Mouse (Mus musculus): ENCODE results near the gene Ubb. TPM values are rescaled to one million over a fixed set of nuclear protein-coding genes. Genes with fewer than 3 reads are reported as not detected.

Ubb gene
- polyA plus RNA-seq, 1 experiment from 2014 or later = 4,689 TPM

DNA sequence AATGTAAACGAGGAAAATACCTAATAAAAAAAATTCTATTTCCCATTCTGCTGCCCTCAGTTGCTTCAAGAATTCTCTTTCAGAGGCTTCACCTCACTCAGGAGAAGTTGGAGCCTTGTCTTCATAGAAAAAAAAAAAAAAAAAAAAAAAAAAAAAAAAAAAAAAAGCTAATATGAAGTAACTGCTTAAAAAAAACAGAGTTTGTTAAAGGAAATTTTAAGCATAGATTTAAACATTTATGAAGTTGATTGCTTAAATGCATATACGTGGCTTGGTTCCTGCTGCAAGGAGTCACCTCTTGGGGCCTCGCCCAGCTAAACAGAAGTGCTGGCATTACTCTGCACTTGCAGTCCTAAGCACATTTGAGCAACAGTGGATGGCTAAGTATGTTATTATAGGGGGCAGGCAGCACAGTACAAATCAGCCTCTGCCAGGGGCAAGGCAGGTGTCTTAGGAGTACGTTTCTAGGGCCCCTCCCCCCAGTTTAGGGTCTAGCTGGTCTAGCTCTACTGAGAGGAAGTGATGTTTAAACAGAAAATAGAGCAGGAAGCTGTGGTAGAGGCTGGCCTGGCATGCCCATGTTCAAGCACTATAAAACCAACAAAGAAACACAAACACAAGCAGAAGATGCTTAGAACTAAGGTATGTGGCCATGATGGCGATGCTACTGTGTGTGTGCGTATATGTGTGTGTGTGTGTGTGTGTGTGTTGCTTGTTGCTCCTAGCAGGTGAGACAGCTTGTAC, 23.2 kb downstream of the Ubb start, which contains the start of gene Trpv2:
TSS of gene Trpv2 (plus strand) at position 528 of the 744 bp plus-strand sequence.
- ATAC-seq (replicated peaks) = no peak
- peak within 1 kb of the TSS; percentile 47 for H3K4me3 ChIP-seq
- WGBS = 81% methylated on average over 6 of the region's 6 CpGs
- H3K9ac ChIP-seq = no peak within 1 kb of the TSS
- H3K27ac ChIP-seq = peak within 1 kb of the TSS; percentile 80
- no peaks in the 10 kb centered on the region for H3K36me3 ChIP-seq (replicated peaks)
- peaks cover 14% of the 10 kb centered on the region for H3K4me1 ChIP-seq
- peak within 1 kb of the TSS; percentile 86 for H3K4me2 ChIP-seq
- no peaks in the 10 kb centered on the region for H3K27me3 ChIP-seq (replicated peaks)
- H3K9me3 ChIP-seq = no peaks in the 10 kb centered on the region

DNA sequence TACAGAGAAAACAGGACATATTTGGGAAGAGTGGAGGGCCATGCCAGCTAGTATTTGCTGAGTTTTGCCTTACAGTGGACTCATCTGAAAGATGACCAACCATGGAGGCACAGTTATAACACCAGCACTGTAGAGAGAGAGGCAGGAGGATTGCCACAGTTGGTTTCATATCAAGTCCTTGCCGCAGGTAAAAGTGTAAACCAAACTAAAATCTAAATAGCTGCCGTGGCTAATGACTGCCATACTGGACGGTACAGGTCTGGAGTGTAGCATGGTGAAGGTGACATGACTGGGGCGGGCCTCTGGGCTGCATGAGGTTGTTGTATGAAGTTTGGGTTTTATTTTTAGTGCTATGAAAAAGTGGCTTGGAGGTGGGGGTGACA, 23.7 kb downstream of the Ubb start:
- no peak overlapping the region for H3K9ac ChIP-seq
- H3K9me3 ChIP-seq = no peaks in the 10 kb centered on the region
- H3K27ac ChIP-seq = 0 out of 2 replicates have a peak overlapping the region, but pooled peaks have one; percentile 80
- H3K27me3 ChIP-seq (replicated peaks) = no peaks in the 10 kb centered on the region
- no peak overlapping the region for H3K4me3 ChIP-seq
- 88% methylated on average over 4 of the region's 4 CpGs for WGBS
- ATAC-seq (replicated peaks) = no peak
- peaks cover 14% of the 10 kb centered on the region for H3K4me1 ChIP-seq
- no peaks in the 10 kb centered on the region for H3K36me3 ChIP-seq (replicated peaks)
- H3K4me2 ChIP-seq = no peak overlapping the region

DNA sequence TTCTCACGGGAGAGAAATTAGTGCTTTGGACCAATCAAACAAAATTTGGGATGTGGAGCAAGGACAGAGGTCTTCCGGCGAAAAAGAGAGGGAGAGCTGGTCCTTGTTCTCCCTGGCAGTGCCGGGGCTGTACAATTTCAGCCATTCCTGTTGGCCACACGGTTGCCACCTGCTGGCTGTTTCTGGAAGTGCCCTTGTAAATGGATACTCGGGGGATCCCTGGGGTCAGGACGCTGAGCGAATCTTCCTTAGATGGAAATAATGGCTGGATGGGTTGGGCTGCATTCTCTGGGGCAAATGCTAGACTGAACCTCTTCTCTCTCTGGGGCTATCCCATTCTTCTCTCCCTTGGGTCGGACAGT, 24.3 kb downstream of the Ubb start:
- H3K27ac ChIP-seq = peak overlapping the region; percentile 80
- 3% methylated on average over 9 of the region's 9 CpGs for WGBS
- no peaks in the 10 kb centered on the region for H3K36me3 ChIP-seq (replicated peaks)

DNA sequence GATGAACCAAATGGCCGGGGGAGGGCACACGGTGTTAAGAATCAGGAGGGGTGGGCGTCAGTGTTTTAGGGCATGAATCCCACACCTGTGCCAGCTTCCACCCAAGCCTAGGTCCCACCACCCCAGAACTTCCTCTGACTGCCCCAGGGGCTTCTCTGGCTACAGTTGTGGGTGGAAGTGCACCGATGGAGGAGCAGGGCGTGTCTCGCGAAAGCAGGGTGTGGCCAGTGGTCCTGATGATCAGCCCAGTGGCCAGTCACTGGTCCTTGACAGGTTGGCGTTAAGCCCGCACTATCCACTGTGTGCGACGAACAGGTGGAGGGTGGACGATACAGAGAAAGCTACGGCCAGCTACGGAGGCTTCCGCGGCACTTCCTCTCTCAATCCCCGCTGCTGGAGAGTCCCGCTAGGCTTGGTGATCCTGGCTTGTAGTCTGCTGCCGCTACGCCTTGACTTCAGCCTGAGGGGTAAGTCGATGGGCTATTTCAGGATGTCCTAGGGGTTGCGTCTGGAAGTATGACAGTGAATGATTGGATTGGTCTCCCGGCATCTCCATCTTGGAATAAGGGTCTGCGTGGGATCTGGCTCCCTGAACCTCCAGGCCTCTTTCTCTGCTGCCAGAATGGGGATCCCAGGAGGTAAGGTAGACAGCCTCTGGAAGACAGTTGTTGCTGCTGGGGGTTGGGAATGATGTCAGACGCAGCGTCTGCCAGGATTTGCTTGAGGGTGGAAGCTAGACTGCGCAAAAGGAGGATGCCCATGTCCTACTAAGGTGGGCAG, 24.9 kb downstream of the Ubb start:
- H3K4me2 ChIP-seq = peak overlapping the region; percentile 86
- H3K9me3 ChIP-seq = no peaks in the 10 kb centered on the region
- H3K9ac ChIP-seq = peak overlapping the region; percentile 51
- H3K36me3 ChIP-seq (replicated peaks) = no peaks in the 10 kb centered on the region
- peak overlapping the region; percentile 47 for H3K4me3 ChIP-seq
- peak overlapping the region; percentile 80 for H3K27ac ChIP-seq
- whole genome bisulfite sequencing = 3% methylated on average over 27 of the region's 27 CpGs
- no peaks in the 10 kb centered on the region for H3K27me3 ChIP-seq (replicated peaks)
- peak; percentile 76 for ATAC-seq (replicated peaks)
- peaks cover 14% of the 10 kb centered on the region for H3K4me1 ChIP-seq

More for the DNA sequence above, 24.3 kb downstream of the Ubb start:
- Histone ChIP-seq H3K9ac (peak overlapping the region; percentile 51), H3K27me3 (replicated peaks) (no peaks in the 10 kb centered on the region), H3K4me1 (peaks cover 14% of the 10 kb centered on the region), H3K4me2 (peak overlapping the region; percentile 86), H3K4me3 (peak overlapping the region; percentile 47), H3K9me3 (no peaks in the 10 kb centered on the region)
- ATAC-seq (replicated peaks) = peak; percentile 77

DNA sequence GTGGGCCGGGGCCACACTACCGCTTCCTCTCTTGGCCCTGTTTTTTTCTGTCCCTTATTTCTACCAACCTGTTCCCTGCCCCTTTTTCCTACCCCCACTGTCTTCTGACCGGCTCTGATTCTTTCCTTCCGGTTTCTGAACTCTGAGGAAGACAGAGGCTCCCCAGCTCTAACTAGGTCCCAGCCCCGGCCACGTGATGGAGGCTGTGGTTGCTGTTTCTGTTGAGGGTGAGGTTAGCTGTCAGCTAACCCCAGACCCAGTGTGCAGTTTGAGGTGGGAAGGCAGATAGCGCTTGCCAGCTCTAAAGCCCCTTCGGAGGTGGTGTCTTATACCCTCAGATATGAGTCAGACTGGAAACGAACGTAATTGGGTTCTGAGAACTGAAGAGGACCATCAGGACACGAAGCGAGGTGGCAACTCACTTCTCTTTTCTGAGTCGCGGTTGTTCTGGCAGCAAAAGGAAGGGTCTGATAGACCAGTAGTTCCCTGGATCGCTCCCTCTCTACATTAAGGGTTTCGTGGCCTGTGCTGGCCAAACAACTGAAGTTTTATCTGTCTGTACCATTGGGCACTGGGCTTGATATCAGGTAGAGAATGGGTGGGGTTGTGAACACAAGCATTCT, 25.7 kb downstream of the Ubb start:
- H3K4me3 ChIP-seq = peak overlapping the region; percentile 47
- no peaks in the 10 kb centered on the region for H3K9me3 ChIP-seq
- no peaks in the 10 kb centered on the region for H3K36me3 ChIP-seq (replicated peaks)
- WGBS = 68% methylated on average over 16 of the region's 16 CpGs
- peak overlapping the region; percentile 86 for H3K4me2 ChIP-seq
- peaks cover 14% of the 10 kb centered on the region for H3K4me1 ChIP-seq
- ATAC-seq (replicated peaks) = 0 out of 2 replicates have a peak, but pooled peaks have one; percentile 5
- H3K27me3 ChIP-seq (replicated peaks) = no peaks in the 10 kb centered on the region
- peak overlapping the region; percentile 51 for H3K9ac ChIP-seq
- peak overlapping the region; percentile 80 for H3K27ac ChIP-seq

DNA sequence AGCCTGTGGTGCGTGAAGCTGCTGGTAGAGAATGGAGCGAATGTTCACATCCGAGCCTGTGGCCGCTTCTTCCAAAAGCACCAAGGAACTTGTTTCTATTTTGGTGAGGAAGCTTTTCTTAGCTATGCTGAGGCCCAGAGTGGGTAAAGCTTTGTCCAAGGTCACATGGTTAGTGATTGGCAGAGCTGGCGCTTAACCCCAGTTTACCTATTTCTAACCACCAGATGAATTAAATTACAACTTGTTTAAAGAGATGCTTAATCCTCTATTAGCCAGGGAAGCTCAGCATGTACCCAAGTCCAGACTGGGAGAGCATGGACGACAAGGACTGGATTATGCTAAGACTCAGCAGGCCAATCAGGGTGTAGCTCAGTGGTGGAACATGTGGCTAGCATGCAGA, 32.1 kb downstream of the Ubb start:
- ATAC-seq (replicated peaks) = no peak
- H3K4me2 ChIP-seq = no peak overlapping the region
- no peaks in the 10 kb centered on the region for H3K4me1 ChIP-seq
- H3K36me3 ChIP-seq (replicated peaks) = peaks cover 5% of the 10 kb centered on the region; the same call in 1 of the 2 replicates
- H3K27me3 ChIP-seq (replicated peaks) = no peaks in the 10 kb centered on the region
- H3K4me3 ChIP-seq = no peak overlapping the region
- H3K27ac ChIP-seq = no peak overlapping the region
- no peaks in the 10 kb centered on the region for H3K9me3 ChIP-seq
- H3K9ac ChIP-seq = no peak overlapping the region
- 51% methylated on average over 6 of the region's 6 CpGs for WGBS

DNA sequence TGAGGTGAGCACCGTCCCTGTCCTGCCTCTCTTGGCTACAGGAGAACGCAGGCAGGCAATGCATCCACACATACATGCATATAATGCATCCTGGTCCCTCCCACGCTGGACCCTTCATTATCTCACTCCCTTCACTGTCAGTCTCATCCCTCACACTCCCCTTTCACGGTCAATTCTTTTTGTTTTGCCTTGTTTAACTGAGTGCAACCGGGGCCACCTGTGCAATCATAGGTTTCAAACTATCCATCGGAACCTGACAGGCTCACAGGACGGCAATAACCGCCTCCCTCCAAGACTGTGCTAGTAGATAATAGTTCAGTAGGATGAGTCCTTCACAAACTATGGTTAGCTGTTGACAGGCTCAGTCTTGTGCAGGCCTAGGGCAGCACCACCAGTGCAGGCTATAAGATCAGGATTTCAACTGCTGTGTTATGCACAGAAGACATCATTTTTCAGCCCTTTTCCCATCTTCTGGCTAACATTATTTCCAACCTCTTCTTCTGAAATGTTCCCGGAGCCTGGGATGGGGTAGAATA, 33.8 kb downstream of the Ubb start:
- Histone ChIP-seq H3K27me3 (replicated peaks) (no peaks in the 10 kb centered on the region), H3K9me3 (no peaks in the 10 kb centered on the region), H3K4me2 (no peak overlapping the region), H3K27ac (no peak overlapping the region), H3K4me3 (no peak overlapping the region), H3K9ac (no peak overlapping the region), H3K36me3 (replicated peaks) (peaks cover 9% of the 10 kb centered on the region), H3K4me1 (no peaks in the 10 kb centered on the region)
- no peak for ATAC-seq (replicated peaks)
- WGBS = 84% methylated on average over 9 of the region's 9 CpGs

DNA sequence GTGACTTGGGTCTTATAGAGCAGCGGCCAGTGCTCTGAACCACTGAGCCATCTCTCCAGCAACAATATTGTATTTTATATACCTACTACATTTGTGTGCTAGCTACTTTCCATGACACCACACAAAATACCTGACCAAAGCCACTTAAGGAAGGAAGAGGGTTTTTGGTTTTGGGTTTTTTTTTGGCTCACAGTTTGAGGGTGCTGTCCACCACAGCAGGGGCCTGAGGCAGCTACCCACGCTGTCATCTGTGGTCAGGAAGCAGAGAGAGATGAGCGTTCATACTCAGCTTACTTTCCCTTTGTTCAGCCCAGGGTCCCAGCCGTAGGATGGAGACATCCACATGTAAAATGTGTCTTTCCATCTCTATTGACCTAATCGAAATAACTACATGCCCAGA, 36.1 kb downstream of the Ubb start:
- Histone ChIP-seq H3K9me3 (no peaks in the 10 kb centered on the region), H3K36me3 (replicated peaks) (peaks cover 11% of the 10 kb centered on the region), H3K27me3 (replicated peaks) (no peaks in the 10 kb centered on the region), H3K4me2 (no peak overlapping the region), H3K4me1 (no peaks in the 10 kb centered on the region), H3K4me3 (no peak overlapping the region), H3K27ac (no peak overlapping the region), H3K9ac (no peak overlapping the region)
- no peak for ATAC-seq (replicated peaks)
- 89% methylated on average over 5 of the region's 5 CpGs for WGBS

DNA sequence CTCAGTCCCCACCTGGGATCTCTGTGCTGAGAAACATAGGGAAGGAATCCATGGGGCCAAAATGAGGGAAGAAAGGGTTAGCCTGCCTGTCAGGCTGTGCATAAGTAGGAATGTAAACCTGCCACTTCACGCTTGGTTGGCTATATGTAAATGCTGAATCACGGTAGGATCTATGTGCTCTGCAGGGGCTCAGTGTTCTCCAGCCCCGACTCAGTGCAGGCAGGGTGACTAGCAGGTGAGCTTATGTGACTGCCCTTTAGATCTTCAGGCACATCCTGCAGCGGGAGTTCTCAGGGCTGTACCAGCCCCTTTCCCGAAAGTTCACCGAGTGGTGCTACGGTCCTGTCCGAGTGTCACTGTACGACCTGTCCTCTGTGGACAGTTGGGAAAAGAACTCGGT, 38.4 kb downstream of the Ubb start:
- H3K36me3 ChIP-seq (replicated peaks) = peaks cover 11% of the 10 kb centered on the region
- no peak for ATAC-seq (replicated peaks)
- H3K9ac ChIP-seq = no peak overlapping the region
- no peak overlapping the region for H3K27ac ChIP-seq
- no peak overlapping the region for H3K4me3 ChIP-seq
- no peaks in the 10 kb centered on the region for H3K9me3 ChIP-seq
- H3K27me3 ChIP-seq (replicated peaks) = no peaks in the 10 kb centered on the region
- 78% methylated on average over 10 of the region's 10 CpGs for WGBS
- H3K4me1 ChIP-seq = no peaks in the 10 kb centered on the region
- H3K4me2 ChIP-seq = no peak overlapping the region

DNA sequence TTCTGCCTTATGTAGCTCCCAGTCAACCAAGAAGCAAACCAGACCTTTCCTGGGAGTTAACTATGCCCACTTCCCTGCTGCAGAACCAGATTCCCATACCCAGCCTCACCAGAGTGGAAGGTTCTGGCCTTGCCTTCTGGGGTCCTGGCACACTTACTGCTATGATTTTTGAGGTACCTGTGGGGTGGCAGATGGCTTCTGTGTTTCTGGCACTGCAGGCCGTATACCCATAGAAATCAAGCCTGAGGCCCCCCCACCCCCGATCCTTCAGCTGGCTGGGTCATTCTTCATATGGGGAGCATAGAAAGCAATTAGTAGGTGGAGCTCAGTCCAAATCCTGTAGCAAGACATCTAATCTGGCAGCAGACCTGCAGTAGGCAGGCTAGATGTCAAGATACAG, 40.1 kb downstream of the Ubb start:
- Histone ChIP-seq H3K9me3 (no peaks in the 10 kb centered on the region), H3K36me3 (replicated peaks) (peaks cover 19% of the 10 kb centered on the region), H3K4me2 (no peak overlapping the region), H3K9ac (no peak overlapping the region), H3K27me3 (replicated peaks) (no peaks in the 10 kb centered on the region), H3K27ac (no peak overlapping the region), H3K4me1 (no peaks in the 10 kb centered on the region), H3K4me3 (no peak overlapping the region)
- WGBS = 86% methylated on average over 2 of the region's 2 CpGs
- ATAC-seq (replicated peaks) = no peak

DNA sequence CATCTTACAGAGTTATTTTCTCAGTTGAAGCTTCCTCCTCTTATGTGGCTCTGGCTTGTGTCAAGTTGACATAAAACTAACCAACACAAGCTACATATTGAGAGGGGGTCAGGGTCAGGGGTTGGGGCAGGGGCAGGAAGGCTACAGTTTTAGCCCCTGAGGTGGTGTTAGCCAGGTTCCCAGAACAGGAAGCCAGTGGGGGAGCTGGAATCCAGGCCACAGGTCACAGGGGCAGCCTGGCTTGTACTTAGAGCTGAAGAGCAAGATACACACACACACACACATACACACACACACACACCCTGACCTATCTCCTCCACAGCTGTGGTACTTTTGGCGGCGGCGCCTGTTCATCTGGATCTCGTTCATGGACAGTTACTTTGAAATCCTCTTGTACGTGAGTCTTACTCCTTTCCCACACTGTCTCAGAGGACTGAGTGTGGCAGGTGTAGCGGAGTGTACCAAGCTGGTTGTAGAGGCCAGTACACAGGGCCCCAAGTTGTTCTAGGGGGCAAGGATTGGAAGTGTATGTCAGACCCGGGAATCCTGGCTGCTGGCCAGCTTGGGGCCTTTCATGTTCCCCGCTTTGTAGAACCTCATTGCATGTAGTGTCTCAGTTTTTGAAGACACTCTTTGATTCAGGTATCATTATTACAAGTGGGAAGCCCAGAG, 41.1 kb downstream of the Ubb start:
- H3K4me3 ChIP-seq = no peak overlapping the region
- peaks cover 19% of the 10 kb centered on the region for H3K36me3 ChIP-seq (replicated peaks)
- no peaks in the 10 kb centered on the region for H3K27me3 ChIP-seq (replicated peaks)
- H3K27ac ChIP-seq = no peak overlapping the region
- ATAC-seq (replicated peaks) = no peak
- WGBS = 86% methylated on average over 8 of the region's 8 CpGs
- no peaks in the 10 kb centered on the region for H3K4me1 ChIP-seq
- H3K9me3 ChIP-seq = no peaks in the 10 kb centered on the region
- H3K4me2 ChIP-seq = no peak overlapping the region
- no peak overlapping the region for H3K9ac ChIP-seq

DNA sequence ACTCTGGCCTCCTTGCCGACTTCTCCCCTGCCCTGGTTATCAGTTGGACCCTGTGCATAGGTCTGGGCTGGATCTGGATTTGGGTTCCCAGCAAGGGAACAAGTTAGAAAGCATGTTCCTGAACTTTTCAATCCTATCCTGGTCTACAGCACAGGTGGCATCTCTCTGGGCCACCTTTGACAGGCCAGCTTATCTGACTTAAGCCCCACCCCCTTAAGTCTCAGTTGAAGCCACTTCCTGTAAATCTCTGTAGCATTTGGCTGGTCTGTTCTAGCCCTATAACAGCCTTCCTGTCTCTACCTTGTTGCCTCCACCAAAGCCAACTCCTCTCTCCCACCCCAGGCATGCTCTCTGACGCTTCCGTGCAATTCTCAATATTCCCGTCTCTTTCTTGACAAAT, 47.6 kb downstream of the Ubb start:
- Histone ChIP-seq H3K36me3 (replicated peaks) (peaks cover 8% of the 10 kb centered on the region; the same call in 1 of the 2 replicates), H3K9ac (no peak overlapping the region), H3K4me1 (peaks cover 8% of the 10 kb centered on the region), H3K4me3 (no peak overlapping the region), H3K9me3 (no peaks in the 10 kb centered on the region), H3K4me2 (no peak overlapping the region), H3K27me3 (replicated peaks) (no peaks in the 10 kb centered on the region), H3K27ac (no peak overlapping the region)
- ATAC-seq (replicated peaks) = no peak
- 86% methylated on average over 4 of the region's 4 CpGs for WGBS
